Mouse (Mus musculus): ENCODE data around the gene Capsl. TPM values are rescaled to one million over a fixed set of nuclear protein-coding genes. Genes with fewer than 3 reads are reported as not detected.

Gene Capsl
- total and polyA plus RNA-seq, 2 experiments from 2014 or later = 1.7 to 6.4 TPM

GRCm38 (mm10) chr15:9472167-9472566, 36.3 kb downstream of the Capsl start:
- H3K4me3 ChIP-seq (ENCODE audit: low read depth, low read length) = no peak overlapping the region
- ATAC-seq (ENCODE audit: low FRiP score) (no peak), DNase-seq (ENCODE audit: low spot score) (no peak)
- no peaks in the 10 kb centered on the region for H3K4me1 ChIP-seq (ENCODE audit: insufficient read depth, low read length)
- 67% methylated on average over 3 of the region's 3 CpGs for WGBS
- no peaks in the 10 kb centered on the region for H3K9me3 ChIP-seq (ENCODE audit: low read length)
- no peak overlapping the region for H3K27ac ChIP-seq (ENCODE audit: low read depth, low read length)
- TF ChIP-seq CTCF (IDR thresholded peaks at IDR 0.05) = no peak
- H3K4me2 ChIP-seq (ENCODE audit: low read depth, low read length, poor library complexity, severe bottlenecking) = no peak overlapping the region
- H3K9ac ChIP-seq (replicated peaks; ENCODE audit: low read length, poor library complexity, severe bottlenecking) = no peak overlapping the region
- no peaks in the 10 kb centered on the region for H3K27me3 ChIP-seq (ENCODE audit: insufficient read depth, low read length)
- H3K36me3 ChIP-seq (ENCODE audit: insufficient read depth, low read length) = no peaks in the 10 kb centered on the region

GRCm38 (mm10) chr15:9472618-9473017, 36.8 kb downstream of the Capsl start:
- no peak for TF ChIP-seq CTCF (IDR thresholded peaks at IDR 0.05)
- no peak overlapping the region for H3K4me2 ChIP-seq (ENCODE audit: low read depth, low read length, poor library complexity, severe bottlenecking)
- no peak overlapping the region for H3K9ac ChIP-seq (replicated peaks; ENCODE audit: low read length, poor library complexity, severe bottlenecking)
- no peaks in the 10 kb centered on the region for H3K9me3 ChIP-seq (ENCODE audit: low read length)
- H3K4me3 ChIP-seq (ENCODE audit: low read depth, low read length) = no peak overlapping the region
- no peaks in the 10 kb centered on the region for H3K4me1 ChIP-seq (ENCODE audit: insufficient read depth, low read length)
- H3K27ac ChIP-seq (ENCODE audit: low read depth, low read length) = no peak overlapping the region
- ATAC-seq (ENCODE audit: low FRiP score) = no peak
- no peaks in the 10 kb centered on the region for H3K27me3 ChIP-seq (ENCODE audit: insufficient read depth, low read length)
- no peak for DNase-seq (ENCODE audit: low spot score)
- H3K36me3 ChIP-seq (ENCODE audit: insufficient read depth, low read length) = no peaks in the 10 kb centered on the region
- 64% methylated on average over 3 of the region's 3 CpGs for WGBS

DNA sequence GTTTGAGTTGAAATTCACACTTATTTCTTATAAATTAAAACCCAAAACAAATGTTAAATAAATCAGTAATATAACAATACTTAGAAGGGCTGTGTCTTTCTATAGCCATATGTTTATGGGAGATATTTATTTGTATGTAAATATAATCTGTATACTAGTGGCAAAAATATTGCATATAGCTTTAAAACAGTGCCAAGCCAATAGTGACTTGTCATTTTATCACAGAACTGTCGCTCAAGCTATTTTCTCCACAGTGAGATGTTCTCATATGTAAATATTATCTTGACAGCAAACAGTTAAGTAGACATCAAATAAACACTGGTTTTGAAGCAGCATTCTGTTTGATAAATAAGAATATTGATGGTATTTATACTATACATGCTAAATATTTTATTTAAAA, 37.4 kb downstream of the Capsl start:
- DNase-seq (ENCODE audit: low spot score) = no peak
- TF ChIP-seq CTCF (IDR thresholded peaks at IDR 0.05) = no peak
- Histone ChIP-seq H3K4me3 (ENCODE audit: low read depth, low read length) (no peak overlapping the region), H3K4me2 (ENCODE audit: low read depth, low read length, poor library complexity, severe bottlenecking) (no peak overlapping the region), H3K4me1 (ENCODE audit: insufficient read depth, low read length) (no peaks in the 10 kb centered on the region), H3K9me3 (ENCODE audit: low read length) (no peaks in the 10 kb centered on the region), H3K36me3 (ENCODE audit: insufficient read depth, low read length) (no peaks in the 10 kb centered on the region), H3K27me3 (ENCODE audit: insufficient read depth, low read length) (no peaks in the 10 kb centered on the region), H3K27ac (ENCODE audit: low read depth, low read length) (no peak overlapping the region), H3K9ac (replicated peaks; ENCODE audit: low read length, poor library complexity, severe bottlenecking) (no peak overlapping the region)
- 77% methylated on average over 1 of the region's 1 CpGs for WGBS
- no peak for ATAC-seq (ENCODE audit: low FRiP score)

DNA sequence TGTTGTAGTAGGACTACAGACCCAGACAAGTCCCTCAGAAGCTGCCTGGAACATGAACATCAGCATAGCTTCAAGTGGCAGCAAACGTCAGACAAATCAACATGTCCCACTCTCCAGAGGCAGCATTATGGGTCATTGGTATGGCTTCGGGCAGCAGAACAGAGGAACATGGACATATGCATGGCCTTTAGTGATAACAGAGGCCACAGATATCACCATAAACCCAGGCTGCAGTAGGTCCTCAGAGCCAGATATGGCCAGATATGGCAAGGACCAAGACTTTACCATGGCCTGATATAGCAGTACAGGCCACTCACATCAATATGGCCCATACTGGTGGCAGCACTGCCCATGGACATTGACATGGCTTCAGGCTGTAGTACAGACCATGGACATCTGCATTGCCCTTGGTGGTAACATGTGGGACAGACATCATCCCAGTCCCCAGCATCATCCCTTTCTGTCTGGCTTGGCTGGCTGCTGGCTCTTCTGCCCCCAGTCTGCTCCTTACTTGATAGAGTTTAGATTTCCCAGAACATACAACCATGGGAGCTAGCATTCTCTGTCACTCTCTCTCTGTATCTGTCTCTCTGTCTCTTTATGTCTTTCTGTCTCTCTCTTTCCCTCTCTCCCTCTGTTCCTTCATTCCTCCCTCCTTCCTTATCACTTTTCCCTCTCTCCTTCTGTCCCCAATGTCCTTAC, 53.7 kb downstream of the Capsl start:
- H3K27me3 ChIP-seq (ENCODE audit: insufficient read depth, low read length) = no peaks in the 10 kb centered on the region
- H3K4me2 ChIP-seq (ENCODE audit: low read depth, low read length, poor library complexity, severe bottlenecking) = no peak overlapping the region
- H3K27ac ChIP-seq (ENCODE audit: low read depth, low read length) = no peak overlapping the region
- no peak for ATAC-seq (ENCODE audit: low FRiP score)
- H3K4me3 ChIP-seq (ENCODE audit: low read depth, low read length) = no peak overlapping the region
- H3K4me1 ChIP-seq (ENCODE audit: insufficient read depth, low read length) = no peaks in the 10 kb centered on the region
- H3K9ac ChIP-seq (replicated peaks; ENCODE audit: low read length, poor library complexity, severe bottlenecking) = no peak overlapping the region
- 92% methylated on average over 2 of the region's 2 CpGs for WGBS
- no peaks in the 10 kb centered on the region for H3K36me3 ChIP-seq (ENCODE audit: insufficient read depth, low read length)
- no peak for DNase-seq (ENCODE audit: low spot score)
- H3K9me3 ChIP-seq (ENCODE audit: low read length) = no peaks in the 10 kb centered on the region
- no peak for TF ChIP-seq CTCF (IDR thresholded peaks at IDR 0.05)

DNA sequence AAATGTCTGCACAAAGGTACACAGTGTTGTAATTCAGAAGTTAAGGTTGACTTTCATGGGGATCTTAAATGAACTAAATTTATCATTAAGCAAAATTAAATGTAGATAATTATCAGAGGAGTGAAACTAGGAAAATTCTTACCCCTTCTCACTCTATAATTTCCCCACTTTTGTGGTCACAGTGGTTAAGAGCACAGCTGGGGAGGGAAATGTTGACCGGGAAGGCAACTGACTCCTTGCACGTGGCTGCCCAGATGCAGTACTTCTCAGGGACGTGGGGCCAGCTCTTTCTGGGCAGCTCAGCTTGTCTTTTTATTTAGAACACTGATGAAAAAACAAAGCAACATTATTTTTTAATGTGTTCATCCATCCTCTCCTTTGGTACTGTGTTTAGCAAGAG, 56.2 kb downstream of the Capsl start:
- Histone ChIP-seq H3K9me3 (ENCODE audit: low read length) (no peaks in the 10 kb centered on the region), H3K9ac (replicated peaks; ENCODE audit: low read length, poor library complexity, severe bottlenecking) (no peak overlapping the region), H3K4me1 (ENCODE audit: insufficient read depth, low read length) (no peaks in the 10 kb centered on the region), H3K4me3 (ENCODE audit: low read depth, low read length) (no peak overlapping the region), H3K4me2 (ENCODE audit: low read depth, low read length, poor library complexity, severe bottlenecking) (no peak overlapping the region), H3K27me3 (ENCODE audit: insufficient read depth, low read length) (no peaks in the 10 kb centered on the region), H3K36me3 (ENCODE audit: insufficient read depth, low read length) (no peaks in the 10 kb centered on the region), H3K27ac (ENCODE audit: low read depth, low read length) (no peak overlapping the region)
- DNase-seq (ENCODE audit: low spot score) = no peak
- WGBS = 77% methylated on average over 3 of the region's 3 CpGs
- TF ChIP-seq CTCF (IDR thresholded peaks at IDR 0.05) = no peak
- ATAC-seq (ENCODE audit: low FRiP score) = no peak

Other genes starting within 250 kb of the Capsl start
- not detected in 2 replicates for gene Ugt3a1, start 159.1 kb upstream of the Capsl start, total RNA-seq (2014; rRNA removed)
- not detected in 2 replicates for gene Ugt3a1, start 159.1 kb upstream of the Capsl start, polyA plus RNA-seq (2015; fragmentation: Nextera tagmentation; extraction: Ambion mirVana)
- gene Ugt3a2, start 100.5 kb upstream of the Capsl start, total RNA-seq (2014; rRNA removed) = not detected in 2 replicates
- not detected in 2 replicates for gene Ugt3a2, start 100.5 kb upstream of the Capsl start, polyA plus RNA-seq (2015; fragmentation: Nextera tagmentation; extraction: Ambion mirVana)
- 0.11 TPM in 1 of 2 replicates, not detected in the other for gene Il7r, start 94.1 kb downstream of the Capsl start, total RNA-seq (2014; rRNA removed)
- 0.05 TPM in 1 of 2 replicates, not detected in the other for gene Il7r, start 94.1 kb downstream of the Capsl start, polyA plus RNA-seq (2015; fragmentation: Nextera tagmentation; extraction: Ambion mirVana)

Data from midbrain, postnatal 0 days (tissue).